Mouse (Mus musculus) 3T3-L1 (cell line): Measurements from ENCODE around the gene Itpr1.

ENCODE experiments used
- DNase-seq: peaks from one replicate; pipeline ENCODE4 v3.0.0-alpha.2; 2015; ENCODE audit warnings: low read depth, low spot score

The Itpr1 gene

DNA sequence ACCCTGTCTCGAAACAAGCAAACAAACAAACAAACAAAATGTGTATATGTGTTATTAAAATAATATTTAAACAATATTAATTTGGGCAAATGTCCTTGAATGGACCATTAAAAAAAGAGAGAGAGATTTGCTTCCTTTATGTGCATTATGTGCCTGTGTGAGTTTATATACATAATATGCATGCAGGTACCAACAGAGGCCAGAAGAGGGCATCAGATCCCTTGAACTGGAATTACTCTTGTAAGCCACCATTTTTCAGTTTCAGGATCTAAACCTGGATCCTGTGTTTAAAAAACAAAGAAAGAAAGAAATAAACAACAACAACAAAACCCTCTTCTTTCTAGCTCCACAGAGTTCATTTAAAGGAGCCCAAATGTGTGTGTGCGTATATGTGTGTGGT lies 228.4 kb downstream of the Itpr1 start:
- DNase-seq: peak; percentile 64

DNA sequence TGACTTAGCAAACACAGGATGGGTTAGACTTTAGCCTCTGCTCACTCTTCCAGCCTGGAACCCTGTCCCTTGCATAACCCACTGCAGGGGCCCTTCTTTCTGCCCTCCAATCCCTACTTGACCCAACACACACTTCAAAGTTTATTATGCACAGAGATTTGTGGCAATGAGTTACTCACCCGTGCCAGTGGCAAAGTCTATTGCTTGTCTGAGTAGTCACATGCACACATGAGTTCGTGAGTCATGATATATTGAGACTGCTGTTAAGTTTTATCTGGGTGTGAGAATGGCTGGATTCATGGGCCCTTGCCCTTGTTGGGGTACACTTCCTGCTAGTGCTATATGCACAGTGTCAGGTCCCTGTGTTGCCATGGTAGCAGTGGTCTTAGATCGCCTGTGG lies 229.4 kb downstream of the Itpr1 start:
- peak; percentile 49 for DNase-seq

DNA sequence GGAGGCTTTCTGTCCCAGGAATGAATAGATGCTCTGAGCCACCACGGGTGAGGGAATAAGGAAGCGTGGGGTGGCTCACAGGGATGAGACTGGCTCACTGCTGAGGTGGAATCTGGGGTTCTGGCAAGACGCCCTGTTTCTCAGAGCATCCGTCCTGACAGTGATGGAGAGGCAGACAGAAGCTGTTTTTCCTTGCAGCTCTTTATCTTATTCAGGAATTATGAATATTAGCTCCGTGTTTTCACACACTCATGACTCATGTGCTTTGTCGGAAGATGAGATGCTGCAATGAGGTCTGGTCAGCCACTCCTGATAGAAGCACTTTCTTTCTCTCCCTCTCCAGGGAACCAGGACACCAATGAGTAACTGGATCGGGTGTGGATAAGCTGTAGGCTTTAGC lies 231.5 kb downstream of the Itpr1 start:
- peak; percentile 87 for DNase-seq

DNA sequence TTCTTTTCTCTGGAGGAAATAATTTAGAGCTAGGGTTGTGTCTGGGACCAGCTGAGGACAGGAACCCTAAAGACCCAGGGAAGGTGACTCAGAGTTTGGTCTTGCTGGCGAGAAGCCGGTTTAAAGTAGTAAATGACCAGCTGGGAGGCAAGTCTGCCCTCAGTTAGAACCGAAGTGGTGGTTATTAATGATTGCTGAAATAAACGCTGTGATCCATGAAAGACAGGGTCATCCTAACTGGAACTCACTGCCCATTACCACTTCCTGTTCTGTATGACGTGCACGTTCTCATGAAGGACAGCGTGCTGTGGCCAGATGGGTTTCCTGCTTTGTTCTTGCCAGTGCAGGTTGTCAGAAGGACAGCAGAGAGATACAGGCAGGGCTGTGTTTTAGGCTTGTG lies 232.1 kb downstream of the Itpr1 start:
- DNase-seq: peak; percentile 80

DNA sequence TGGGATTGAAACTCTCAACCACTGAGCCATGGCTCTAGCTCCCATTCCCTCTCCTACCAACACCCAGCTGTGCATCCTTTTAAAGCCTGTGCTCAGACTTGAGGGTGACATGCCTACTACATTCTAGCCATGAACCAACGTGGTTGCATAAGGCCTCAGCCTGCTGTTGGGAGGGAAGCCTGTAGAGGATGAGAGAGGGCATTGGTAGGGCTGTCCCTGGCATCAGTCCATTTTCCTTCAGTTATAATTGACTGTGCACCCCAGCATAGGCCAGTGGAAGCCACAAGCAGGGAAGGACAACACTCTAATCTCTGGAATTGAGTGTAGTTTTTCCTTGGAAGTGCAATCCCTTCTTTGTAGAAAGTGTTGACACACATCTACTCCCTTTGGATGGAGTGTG lies 233.9 kb downstream of the Itpr1 start:
- DNase-seq: peak; percentile 56

DNA sequence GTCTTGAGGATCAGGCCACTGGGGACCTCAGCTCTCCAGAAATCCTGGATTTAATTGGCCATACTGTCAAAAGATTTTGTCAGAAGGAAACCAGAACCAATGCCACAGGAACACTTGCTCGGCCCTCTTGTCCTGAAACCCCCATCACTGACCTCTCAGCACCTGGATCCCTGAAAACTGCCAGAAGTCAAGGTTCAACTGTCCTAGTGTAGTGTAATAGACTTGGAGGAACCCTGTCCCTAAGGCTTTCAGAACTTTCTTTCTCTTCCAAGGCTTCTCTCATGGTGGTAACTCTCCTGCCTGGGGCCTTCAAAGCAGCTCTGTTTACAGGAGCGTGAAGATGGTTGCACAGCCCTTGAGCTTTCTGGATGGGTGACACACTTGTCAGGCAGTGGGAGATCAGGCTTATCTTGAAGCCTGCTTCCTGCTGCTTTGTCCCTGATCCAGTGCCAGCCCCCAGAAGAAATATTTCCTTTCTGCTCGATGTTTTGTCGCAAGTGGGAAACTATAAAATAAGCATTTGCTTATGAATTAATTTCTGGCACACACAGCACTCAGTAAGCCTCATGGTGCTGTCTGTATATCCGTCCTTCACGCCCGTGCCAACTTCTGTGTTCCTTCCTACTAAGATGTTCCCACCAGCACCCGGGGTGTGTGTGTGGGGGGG lies 234.4 kb downstream of the Itpr1 start:
- DNase-seq: peak; percentile 62

DNA sequence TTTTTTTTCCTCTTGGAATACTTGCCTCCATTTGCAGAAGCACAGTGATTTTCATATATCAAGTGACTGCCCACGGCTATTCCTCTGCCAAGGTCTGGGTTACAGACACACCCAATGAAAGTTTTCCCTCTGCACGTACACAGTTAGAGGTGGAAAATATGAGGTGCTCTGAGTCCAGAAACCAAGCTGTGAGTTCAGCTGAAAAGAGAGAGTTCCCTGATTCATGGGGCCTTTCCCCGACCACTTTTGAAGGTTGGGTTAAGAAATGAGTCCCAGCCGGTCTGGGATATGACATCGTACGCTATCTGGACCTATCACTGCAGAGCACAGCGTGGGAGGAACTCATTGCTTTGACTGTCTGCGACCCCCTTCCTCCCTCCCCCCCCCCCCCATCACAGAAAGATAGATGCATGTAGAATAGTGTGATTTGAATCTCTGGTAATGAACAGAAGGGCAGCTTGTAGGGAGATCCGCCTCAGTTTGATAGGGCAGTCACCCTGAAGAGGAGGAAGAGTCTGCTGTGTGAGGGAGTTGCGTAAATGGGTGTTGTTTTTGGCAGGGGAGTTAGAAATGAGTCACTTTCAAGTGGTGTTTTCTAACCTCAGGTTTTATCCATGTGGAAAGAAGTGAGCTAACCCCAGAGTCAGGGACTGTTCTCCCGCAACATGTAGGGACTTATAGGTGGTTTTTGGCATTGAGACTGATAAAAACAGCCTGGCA lies 235.3 kb downstream of the Itpr1 start:
- peak; percentile 97 for DNase-seq

DNA sequence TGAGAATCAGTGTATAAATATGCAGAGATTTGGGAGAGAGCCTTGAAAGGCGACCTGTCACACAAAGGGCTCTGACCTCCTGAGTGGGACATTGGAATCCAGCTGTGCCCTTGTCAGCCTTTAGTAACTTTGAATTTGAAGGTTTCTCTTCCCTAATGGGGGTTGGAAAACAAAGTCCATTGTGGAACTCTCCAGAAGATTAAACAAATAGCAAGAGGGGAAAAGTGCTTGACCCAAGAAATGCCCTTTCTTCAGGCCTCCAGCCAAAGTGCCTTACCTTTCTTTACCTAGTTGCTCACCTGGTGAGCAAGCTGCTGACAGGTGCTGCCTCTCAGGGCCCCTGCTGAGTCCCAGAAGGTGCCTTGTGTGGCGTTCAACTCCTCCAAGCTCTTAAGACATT lies 236.0 kb downstream of the Itpr1 start:
- DNase-seq: no peak

DNA sequence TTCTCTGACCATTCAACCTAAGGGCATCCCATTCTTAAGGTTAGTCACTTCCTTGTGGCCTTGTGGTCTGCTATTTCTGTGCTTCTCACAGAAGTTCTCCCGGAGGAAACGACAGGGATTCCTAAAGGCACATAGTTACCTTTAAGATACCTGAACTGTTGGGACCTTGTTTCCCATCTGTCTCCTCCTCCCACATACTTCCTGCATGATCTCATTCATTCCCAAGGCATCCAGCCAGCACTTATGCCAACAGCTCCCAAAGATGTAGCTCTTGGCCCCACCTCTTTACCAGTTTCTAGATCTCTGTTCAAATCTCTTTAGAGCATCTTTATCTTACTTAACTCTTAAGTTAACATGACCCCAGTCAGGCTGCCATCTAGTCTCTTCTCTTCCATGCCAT lies 238.6 kb downstream of the Itpr1 start:
- peak; percentile 83 for DNase-seq

DNA sequence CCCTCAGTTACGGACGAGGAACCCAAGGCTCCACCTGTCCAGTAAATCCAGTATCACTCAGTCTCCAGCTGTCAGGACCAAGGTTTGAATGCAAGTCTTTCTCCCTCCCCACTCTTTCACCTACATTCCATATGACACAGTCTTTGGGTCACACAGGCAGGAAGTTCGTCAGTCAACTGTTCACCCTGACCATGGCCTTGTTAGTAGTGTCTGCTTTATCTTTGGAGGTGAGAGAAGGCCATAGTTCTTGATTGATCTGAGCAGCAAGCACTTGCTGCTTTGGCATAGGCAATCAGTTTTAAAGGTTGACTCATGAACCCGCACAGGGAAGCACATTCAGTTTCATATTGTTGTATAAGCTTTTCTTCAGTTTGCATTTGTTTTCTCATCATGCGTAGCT lies 240.7 kb downstream of the Itpr1 start:
- DNase-seq: no peak

DNA sequence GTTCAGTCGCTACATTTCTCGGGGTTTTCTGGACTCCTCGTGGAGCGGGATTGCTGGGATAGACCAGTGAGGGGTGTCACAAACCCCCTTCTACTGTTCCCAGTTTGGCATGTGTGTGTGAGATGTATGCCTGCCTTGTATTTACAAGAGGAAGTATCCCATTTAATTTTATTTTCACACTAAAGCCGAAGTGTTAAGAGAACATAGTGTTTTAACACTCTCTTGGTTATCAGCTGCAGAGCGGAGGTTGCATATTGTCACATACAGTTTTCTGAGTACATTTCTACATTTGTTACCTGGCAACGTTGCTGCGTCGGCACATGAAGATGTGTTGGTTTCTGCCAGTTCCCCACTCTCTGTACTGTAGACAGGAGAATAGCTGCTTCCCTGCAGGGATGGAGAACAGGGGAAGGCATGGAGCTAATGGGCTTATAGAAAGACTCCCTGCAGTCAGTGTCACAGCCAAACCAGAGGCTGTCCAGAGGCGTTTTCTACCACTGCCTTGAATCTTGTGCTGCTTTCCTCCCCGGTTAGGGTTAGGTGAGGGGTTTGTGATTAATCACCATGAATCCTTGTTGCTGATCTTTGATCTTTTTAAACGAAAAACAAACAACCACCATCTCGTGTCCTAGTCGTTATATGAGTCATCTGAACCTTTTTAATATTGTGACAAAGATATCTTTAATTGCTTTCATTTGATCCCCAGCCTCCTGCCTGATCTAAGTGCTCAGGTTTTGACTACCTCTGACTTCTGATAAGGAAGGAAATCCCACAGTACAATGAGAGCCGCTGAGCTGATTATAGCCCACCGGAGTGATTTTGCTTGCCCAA lies 241.4 kb downstream of the Itpr1 start:
- no peak for DNase-seq

DNA sequence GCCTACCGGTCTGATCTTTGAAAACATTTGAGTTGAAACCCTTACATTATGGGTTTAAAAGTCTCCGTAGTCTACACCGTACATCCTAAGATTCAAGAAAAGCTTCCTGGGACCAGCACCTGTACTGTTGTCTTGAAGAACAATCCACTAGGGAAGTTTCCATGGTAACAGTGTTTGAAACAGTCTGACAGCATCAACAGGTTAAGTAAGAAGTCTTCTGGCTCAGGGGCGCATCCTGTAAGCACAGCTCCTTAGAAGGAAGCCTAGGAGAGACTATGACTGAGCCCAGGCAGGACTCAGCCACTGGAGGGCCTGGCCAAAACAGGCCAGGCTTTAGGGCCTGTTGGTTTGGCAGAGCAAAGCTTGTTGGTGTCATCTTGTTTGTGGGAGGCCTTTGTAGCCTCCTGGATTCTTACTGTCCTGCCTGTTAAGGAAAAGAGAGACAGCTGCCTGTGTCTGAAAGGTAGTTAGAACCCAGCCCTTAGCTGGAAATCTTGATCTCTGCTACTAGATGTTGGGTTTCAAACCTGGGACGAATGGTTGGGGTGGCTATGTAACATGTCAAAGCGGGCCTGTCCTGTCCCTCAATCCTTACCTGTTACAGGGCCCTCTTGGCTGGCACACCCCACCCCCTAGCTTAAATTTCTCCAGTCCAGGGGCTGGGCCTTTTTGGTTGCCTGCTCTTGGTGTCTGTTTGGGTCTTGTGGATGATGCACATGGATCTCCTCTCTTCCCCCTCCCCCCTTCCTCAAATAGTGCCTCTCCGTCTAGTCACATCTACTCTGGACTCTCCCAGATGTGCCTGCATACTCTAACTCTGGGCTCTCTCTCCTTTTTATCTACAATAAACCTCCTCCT lies 242.3 kb downstream of the Itpr1 start:
- DNase-seq: no peak

DNA sequence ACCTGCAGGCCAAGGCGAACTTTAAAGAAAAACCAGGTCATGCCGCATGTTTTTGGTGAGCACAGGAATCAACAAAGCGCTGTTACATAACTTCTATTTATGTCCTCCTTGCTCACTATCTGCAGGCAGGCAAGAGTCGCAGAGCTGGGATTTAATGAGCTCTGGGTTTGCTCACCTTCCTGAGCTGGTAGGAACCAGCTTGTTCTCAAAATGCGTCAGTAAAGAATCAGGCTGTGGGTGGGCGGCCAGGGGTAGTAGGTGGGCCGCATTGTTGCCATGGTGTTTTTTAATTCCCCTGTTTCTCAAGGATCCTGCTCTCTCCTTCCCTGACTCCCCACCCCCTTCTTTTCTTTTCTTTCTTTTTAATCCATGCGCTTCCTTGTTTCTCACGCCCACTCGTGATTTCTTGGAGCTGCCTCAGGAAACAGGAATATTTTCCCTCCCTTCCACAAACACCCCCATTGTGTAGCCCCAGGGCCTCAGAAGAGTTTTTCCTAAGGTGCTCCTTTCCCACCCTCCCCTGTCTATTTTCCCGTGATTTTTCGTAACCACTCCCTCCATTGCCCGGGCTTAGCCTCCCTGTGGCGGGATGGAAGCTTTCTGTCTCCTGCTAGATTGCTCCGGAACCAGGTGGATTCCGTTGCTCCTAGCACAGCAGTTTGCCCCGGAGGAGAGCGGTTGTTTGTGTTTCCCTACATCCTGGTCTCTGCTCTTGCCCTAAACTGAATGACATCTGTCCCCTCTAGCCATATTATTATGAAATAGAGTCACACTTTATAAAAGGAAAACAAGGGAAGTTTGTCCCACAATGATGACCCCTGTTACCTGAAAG lies 243.6 kb downstream of the Itpr1 start:
- DNase-seq: no peak

DNA sequence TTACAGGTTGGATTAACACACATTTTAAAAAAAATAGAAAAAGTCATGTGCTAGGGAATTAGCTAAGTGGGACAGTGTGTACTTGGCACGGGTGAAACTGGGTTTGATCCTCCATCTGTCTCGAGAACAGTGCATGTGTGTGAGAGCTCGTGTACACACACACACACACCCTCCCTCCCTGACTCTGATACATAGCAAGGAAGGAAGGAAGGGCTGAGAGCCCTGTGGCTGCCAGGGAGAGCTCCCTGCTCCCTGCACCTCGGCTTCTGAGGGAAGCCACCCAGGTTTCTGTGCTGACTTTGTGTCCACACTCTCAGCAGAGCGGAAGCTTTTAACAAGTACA lies 244.1 kb downstream of the Itpr1 start:
- DNase-seq: peak; percentile 50

DNA sequence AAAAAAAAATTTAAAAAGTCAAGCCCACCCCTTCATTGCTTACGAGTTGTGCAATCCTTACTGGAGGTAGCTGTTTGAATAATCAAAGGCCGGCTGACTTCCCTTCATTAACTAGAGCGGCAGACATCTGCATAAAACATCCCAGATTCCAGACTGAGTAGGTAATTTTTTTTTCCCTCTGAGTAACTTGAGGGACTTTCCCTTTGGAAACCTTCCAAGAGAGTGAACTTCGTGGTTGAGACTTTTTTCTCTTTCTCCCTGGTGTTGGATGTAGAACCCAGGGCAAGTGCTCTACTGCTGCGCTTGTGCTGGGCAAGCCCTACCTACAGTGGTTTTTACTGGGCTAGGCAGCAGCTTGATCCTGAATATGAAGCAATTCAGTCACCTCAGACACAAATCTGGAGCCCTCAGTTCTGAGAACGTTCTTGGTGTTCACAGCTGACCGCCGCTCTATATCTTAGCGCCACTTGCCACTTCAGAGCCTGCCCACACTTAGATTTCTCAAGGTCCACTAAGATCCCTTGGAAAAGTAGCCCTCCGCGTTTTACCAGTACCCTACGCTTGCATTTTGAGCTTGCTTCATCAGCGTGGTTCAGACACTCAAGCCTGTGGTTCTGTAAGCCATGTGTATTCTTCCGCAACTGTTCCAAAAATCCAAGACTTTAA lies 244.8 kb downstream of the Itpr1 start:
- DNase-seq: peak; percentile 96

DNA sequence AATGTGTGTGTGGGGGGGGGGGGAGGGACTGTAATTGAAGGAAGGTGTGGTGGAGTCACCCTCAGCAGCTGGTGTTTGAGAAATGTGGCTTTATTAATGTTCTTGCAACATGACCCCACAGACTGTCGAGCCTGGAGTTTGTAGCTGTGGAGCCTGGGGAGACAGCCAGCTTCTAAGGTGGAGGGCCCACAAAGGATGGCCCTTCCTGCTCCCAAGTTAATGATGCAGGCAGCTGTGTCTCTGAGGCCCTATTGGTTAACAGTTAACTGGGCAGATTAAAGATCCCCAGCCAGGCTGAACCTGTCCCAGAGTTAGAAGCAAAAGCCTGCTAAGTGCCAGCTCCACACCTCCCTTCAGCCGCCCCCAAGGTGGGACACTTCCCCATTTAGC lies 245.3 kb downstream of the Itpr1 start:
- DNase-seq: no peak

DNA sequence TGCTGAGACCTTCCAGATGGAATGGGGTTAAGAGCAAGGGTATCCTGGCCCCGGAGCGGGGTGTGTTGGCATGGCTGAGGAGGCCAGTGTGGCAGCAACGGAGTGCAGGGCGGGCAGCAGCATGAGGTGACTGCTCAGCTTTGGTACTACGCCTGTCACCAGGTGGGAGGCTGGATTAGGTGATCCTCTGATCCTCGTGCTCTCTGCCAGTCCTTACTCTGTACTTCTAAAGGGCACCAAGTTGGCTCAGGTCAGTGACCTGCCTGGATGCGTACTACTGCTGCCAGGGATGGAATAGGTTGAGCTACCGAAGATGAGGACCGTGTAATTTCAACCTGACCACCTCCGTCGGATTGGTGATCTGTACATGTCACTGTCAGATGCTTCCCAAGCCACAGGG lies 245.9 kb downstream of the Itpr1 start:
- no peak for DNase-seq

DNA sequence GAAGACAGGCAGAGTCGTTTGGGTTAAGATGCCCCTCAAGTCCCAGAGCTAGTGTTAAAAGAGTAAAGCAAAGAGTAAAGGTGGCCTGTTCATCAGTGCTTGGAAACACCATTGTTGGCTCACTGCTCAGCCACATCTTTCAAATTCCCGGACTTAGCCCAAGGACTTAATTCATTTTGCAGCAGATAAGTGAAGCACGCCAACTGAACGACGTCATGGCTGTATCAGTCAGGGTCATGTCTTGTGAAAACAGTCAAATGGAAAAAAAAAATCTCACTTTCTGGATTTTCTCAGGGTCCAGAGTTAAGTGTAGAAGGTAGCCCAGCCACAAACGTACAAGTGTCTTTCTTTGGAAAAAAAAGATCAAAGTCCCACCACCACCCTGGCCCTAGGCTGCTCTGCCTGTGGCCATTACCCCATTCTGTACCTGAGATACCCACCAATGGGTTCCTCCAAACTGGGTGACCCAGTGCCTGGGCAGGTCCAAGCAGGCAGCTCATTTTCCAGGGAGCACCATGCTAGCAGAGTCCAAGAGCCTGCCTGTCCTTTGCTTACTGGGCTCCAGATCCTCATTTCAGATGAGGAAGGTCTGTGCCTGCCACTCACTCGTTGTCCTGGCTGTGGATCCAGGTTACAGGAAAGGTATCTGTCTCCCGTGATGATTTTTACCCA lies 251.5 kb downstream of the Itpr1 start:
- DNase-seq: no peak

DNA sequence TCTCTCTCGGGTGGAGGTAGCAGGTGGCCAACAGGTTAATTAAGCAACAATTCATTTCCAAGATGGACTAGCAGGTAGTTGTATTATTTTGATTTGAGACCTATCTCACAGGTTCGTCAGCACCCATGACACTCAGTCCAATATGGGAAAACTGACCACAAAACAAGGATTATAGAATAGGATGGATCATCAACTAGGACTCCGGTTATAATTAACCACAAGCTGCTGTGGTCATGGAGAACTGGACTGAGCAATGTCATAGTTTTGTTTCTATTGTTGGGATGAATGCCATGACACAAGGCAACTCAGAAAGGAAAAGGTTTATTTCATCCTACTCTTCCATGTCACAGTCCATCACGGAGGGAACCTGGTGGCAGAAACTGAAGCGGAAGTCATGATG lies 252.3 kb downstream of the Itpr1 start:
- no peak for DNase-seq

DNA sequence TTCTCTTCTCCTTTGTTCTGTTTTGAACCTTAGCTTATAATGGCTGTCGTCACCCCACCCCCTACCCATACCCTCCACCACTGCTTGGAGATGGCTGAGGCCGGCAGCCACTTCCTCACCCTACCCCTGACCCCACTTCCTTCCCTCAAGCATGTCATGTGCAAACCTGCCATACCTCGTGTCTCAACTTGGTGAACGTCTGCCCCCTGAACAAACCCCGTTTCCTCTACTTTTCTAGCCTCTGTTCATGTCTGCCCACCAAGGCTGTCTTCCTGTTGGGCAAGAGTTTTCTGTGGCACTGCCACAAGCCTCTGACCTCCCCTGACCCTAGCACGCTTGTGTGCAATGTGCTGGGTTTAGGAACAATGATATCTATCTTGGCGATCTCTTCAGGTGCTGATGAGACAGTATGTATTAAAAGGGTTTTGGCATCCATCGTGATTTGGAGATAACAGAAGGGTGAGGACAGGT lies 253.2 kb downstream of the Itpr1 start:
- DNase-seq: no peak
